Mouse (Mus musculus): ENCODE data around the gene Hcfc1. TPM values are rescaled to one million over a fixed set of nuclear protein-coding genes. Genes with fewer than 3 reads are reported as not detected.

The Hcfc1 gene
- polyA plus RNA-seq, 1 experiment from 2014 or later, result 19.0 TPM

DNA sequence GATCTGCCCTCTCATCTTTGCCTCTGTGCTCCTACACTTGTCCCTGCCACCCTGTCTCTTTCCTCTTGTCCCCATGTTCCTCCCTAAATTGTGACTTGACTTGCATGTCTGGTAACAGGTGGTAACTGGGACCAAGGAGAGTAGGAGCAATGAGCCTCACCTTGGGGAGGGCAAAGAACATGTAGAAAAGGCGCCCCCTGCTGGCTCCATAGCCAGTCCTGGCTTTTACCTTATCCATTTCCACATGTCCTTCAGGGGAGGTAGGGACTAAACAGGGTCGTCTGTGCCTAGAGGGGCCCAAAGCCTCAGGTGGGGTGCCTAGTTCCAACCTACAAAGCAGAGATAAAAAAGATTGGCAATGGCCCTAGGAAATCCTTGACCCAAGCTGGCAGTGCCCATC, 70.4 kb downstream of the Hcfc1 start, which contains the start of gene L1cam:
Gene L1cam, minus strand, starts transcription at position 387 of the 400 bp plus-strand sequence.
- ATAC-seq, result no peak
- H3K4me2 ChIP-seq (replicated peaks; ENCODE audit: low read depth, low read length), result no peak within 1 kb of the TSS
- no peak within 1 kb of the TSS for H3K27ac ChIP-seq (ENCODE audit: low read length)
- H3K27me3 ChIP-seq (replicated peaks; ENCODE audit: insufficient read depth, low read length), result no peaks in the 10 kb centered on the region
- no peaks in the 10 kb centered on the region for H3K36me3 ChIP-seq (ENCODE audit: insufficient read depth, low read length)
- WGBS, result 25% methylated on average over 2 of the region's 2 CpGs
- H3K4me3 ChIP-seq (ENCODE audit: low read depth, low read length), result no peak within 1 kb of the TSS
- H3K4me1 ChIP-seq (ENCODE audit: insufficient read depth, low read depth, low read length), result no peaks in the 10 kb centered on the region
- H3K9me3 ChIP-seq (ENCODE audit: low read length), result no peaks in the 10 kb centered on the region
- no peak within 1 kb of the TSS for H3K9ac ChIP-seq (replicated peaks; ENCODE audit: low read depth)
- TF ChIP-seq EP300 (IDR thresholded peaks at IDR 0.05), result no peak
- TF ChIP-seq CTCF (IDR thresholded peaks at IDR 0.05), result peak; percentile 61
- DNase-seq (ENCODE audit: low spot score), result peak; percentile 28

GRCm38 (mm10) chrX:73892833-73893232, 73.3 kb downstream of the Hcfc1 start:
- DNase-seq (ENCODE audit: low spot score) (no peak), ATAC-seq (no peak)
- WGBS, result 91% methylated on average over 14 of the region's 14 CpGs
- Histone ChIP-seq H3K4me2 (replicated peaks; ENCODE audit: low read depth, low read length) (no peak overlapping the region), H3K4me3 (ENCODE audit: low read depth, low read length) (no peak overlapping the region), H3K27me3 (replicated peaks; ENCODE audit: insufficient read depth, low read length) (no peaks in the 10 kb centered on the region), H3K9ac (replicated peaks; ENCODE audit: low read depth) (no peak overlapping the region), H3K36me3 (ENCODE audit: insufficient read depth, low read length) (no peaks in the 10 kb centered on the region), H3K27ac (ENCODE audit: low read length) (no peak overlapping the region), H3K9me3 (ENCODE audit: low read length) (no peaks in the 10 kb centered on the region), H3K4me1 (ENCODE audit: insufficient read depth, low read depth, low read length) (no peaks in the 10 kb centered on the region)
- no peak for TF ChIP-seq EP300 (IDR thresholded peaks at IDR 0.05)
- TF ChIP-seq CTCF (IDR thresholded peaks at IDR 0.05), result no peak

Other genes starting within 250 kb of the Hcfc1 start
- gene Abcd1, start 249.8 kb downstream of the Hcfc1 start, polyA plus RNA-seq (2015; fragmentation: Nextera tagmentation; extraction: Ambion mirVana), result 34.7 and 35.7 TPM in 2 replicates
- 0.54 and 0.67 TPM in 2 replicates for gene Plxnb3, start 209.3 kb downstream of the Hcfc1 start, polyA plus RNA-seq (2015; fragmentation: Nextera tagmentation; extraction: Ambion mirVana)
- 2.2 and 2.3 TPM in 2 replicates for gene Srpk3, start 192.0 kb downstream of the Hcfc1 start, polyA plus RNA-seq (2015; fragmentation: Nextera tagmentation; extraction: Ambion mirVana)
- gene Idh3g, start 179.5 kb downstream of the Hcfc1 start, polyA plus RNA-seq (2015; fragmentation: Nextera tagmentation; extraction: Ambion mirVana), result 146 and 154 TPM in 2 replicates
- 237 and 286 TPM in 2 replicates for gene Ssr4, start 179.3 kb downstream of the Hcfc1 start, polyA plus RNA-seq (2015; fragmentation: Nextera tagmentation; extraction: Ambion mirVana)
- 0.20 and 0.32 TPM in 2 replicates for gene Pdzd4, start 141.4 kb downstream of the Hcfc1 start, polyA plus RNA-seq (2015; fragmentation: Nextera tagmentation; extraction: Ambion mirVana)
- 0.08 and 0.11 TPM in 2 replicates for gene Avpr2, start 74.3 kb downstream of the Hcfc1 start, polyA plus RNA-seq (2015; fragmentation: Nextera tagmentation; extraction: Ambion mirVana)
- gene L1cam, start 70.3 kb downstream of the Hcfc1 start, polyA plus RNA-seq (2015; fragmentation: Nextera tagmentation; extraction: Ambion mirVana), result 0.86 and 0.98 TPM in 2 replicates
- 1.9 and 2.3 TPM in 2 replicates for gene Arhgap4, start 44.5 kb downstream of the Hcfc1 start, polyA plus RNA-seq (2015; fragmentation: Nextera tagmentation; extraction: Ambion mirVana)
- 54.6 and 55.3 TPM in 2 replicates for gene Naa10, start 44.4 kb downstream of the Hcfc1 start, polyA plus RNA-seq (2015; fragmentation: Nextera tagmentation; extraction: Ambion mirVana)
- gene Renbp, start 35.5 kb downstream of the Hcfc1 start, polyA plus RNA-seq (2015; fragmentation: Nextera tagmentation; extraction: Ambion mirVana), result 79.4 and 83.5 TPM in 2 replicates
- 39.4 and 39.5 TPM in 2 replicates for gene Irak1, start 57.6 kb upstream of the Hcfc1 start, polyA plus RNA-seq (2015; fragmentation: Nextera tagmentation; extraction: Ambion mirVana)
- not detected in 2 replicates for gene Opn1mw, start 161.1 kb upstream of the Hcfc1 start, polyA plus RNA-seq (2015; fragmentation: Nextera tagmentation; extraction: Ambion mirVana)
- 9.8 and 10.0 TPM in 2 replicates for gene Mecp2, start 169.0 kb upstream of the Hcfc1 start, polyA plus RNA-seq (2015; fragmentation: Nextera tagmentation; extraction: Ambion mirVana)
- gene Tex28, start 201.5 kb upstream of the Hcfc1 start, polyA plus RNA-seq (2015; fragmentation: Nextera tagmentation; extraction: Ambion mirVana), result not detected in 2 replicates
- not detected in 2 replicates for gene Tktl1, start 210.9 kb upstream of the Hcfc1 start, polyA plus RNA-seq (2015; fragmentation: Nextera tagmentation; extraction: Ambion mirVana)

Data from lung, postnatal 0 days (tissue).